Mouse (Mus musculus) testis, adult 2 months (tissue): ENCODE measurements around the gene Coa4. TPM values are rescaled to one million over a fixed set of nuclear protein-coding genes. Genes with fewer than 3 reads are reported as not detected.

Experiments
- H3K27ac ChIP-seq: fragments of 200-500 bp; 2 replicates; pipeline ENCODE4 v1.5.1; 2012; ENCODE audit warnings: low read depth, low read length; ENCODE audit not compliant: control insufficient read depth, insufficient read depth
- H3K27me3 ChIP-seq: fragments of 200-500 bp; 2 replicates; pipeline ENCODE4 v1.6.1; 2012; ENCODE audit warnings: mild to moderate bottlenecking, low read length, moderate library complexity; ENCODE audit not compliant: control insufficient read depth, insufficient read depth
- H3K36me3 ChIP-seq: fragments of 200-500 bp; 2 replicates; pipeline ENCODE4 v1.6.1; 2012; ENCODE audit warnings: mild to moderate bottlenecking, low read length; ENCODE audit not compliant: control insufficient read depth, insufficient read depth
- H3K4me1 ChIP-seq: fragments of 200-500 bp; 2 replicates; pipeline ENCODE4 v1.6.1; 2012; ENCODE audit warnings: low read length; ENCODE audit not compliant: control insufficient read depth, insufficient read depth
- H3K4me3 ChIP-seq: fragments of 200-500 bp; 2 replicates; pipeline ENCODE4 v1.5.1; 2012; ENCODE audit warnings: low read depth, mild to moderate bottlenecking, low read length, moderate library complexity, mixed read lengths; ENCODE audit not compliant: control insufficient read depth
- CTCF ChIP-seq: fragments of 200-500 bp; IDR thresholded peaks from 2 replicates; pipeline ENCODE4 v1.5.1; 2012; ENCODE audit warnings: low read depth, mild to moderate bottlenecking, inconsistent platforms, low read length, moderate library complexity; ENCODE audit not compliant: control insufficient read depth, insufficient read depth, insufficient replicate concordance
- POLR2A ChIP-seq: fragments of 200-500 bp; IDR thresholded peaks from 2 replicates; pipeline ENCODE4 v1.6.1; 2012; ENCODE audit warnings: low read depth, mild to moderate bottlenecking, inconsistent platforms, low read length, moderate library complexity; ENCODE audit not compliant: control insufficient read depth
- polyA plus RNA-seq: library from polyadenylated mRNA; depleted of rRNA; stranded (reverse); fragments of >200 nt; gene quantifications from 2 replicates; pipeline ENCODE4 v1.2.3, GENCODE M21; 2012

Gene Coa4
- polyA plus RNA-seq, 1 experiment, result 29.5 TPM

DNA sequence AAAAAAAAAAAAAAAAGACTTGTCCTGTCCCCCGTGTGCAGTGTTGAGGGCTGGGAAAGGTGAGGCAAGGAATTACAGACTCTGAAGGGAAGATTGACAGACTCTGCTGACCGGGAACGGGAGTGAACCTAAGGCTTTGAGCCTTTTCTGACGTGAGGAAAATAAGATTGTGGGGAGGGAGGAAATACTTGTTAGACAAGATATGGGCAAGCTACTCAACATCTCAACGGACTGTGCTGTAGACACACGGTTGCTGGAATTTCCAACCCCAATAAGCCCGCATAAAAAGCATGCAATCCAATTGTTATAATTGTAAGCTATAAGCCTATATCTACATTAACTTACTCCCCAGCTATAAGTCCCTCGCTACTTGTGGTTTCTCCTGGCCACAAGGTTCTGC lies 12.2 kb upstream of the Coa4 start:
- TF ChIP-seq CTCF, result no peak
- TF ChIP-seq POLR2A, result no peak
- Histone ChIP-seq H3K4me1 (no peaks in the 10 kb centered on the region; the same call in 1 of the 2 replicates), H3K27me3 (no peaks in the 10 kb centered on the region), H3K27ac (no peak overlapping the region), H3K36me3 (no peaks in the 10 kb centered on the region), H3K4me3 (no peak overlapping the region)

DNA sequence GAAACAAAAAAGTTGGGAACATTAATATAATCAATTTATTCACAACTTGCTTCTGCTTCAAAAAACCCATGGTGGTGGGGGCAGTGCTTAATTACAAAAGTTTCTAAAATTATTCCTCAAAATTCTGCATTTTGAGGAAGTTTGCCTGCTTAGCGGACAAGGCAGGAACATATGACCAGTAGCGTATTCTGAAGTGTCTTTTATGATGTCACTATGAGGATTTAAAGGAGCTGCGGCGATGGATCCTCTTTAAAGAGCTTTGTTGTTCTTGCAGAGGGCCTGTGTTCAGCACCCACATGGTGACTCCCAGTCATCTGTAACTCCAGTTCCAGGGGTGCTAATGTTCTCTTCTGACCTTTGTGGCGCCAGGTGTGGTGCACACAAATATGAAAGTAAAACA lies 6.1 kb upstream of the Coa4 start:
- Histone ChIP-seq H3K27ac (no peak overlapping the region), H3K27me3 (no peaks in the 10 kb centered on the region), H3K36me3 (no peaks in the 10 kb centered on the region), H3K4me3 (no peak overlapping the region), H3K4me1 (no peaks in the 10 kb centered on the region)
- TF ChIP-seq CTCF, result no peak
- TF ChIP-seq POLR2A, result no peak

- TF ChIP-seq CTCF (no peak), POLR2A (no peak)
- Histone ChIP-seq H3K36me3 (no peaks in the 10 kb centered on the region), H3K27ac (no peak overlapping the region), H3K27me3 (no peaks in the 10 kb centered on the region), H3K4me3 (no peak overlapping the region), H3K4me1 (no peaks in the 10 kb centered on the region; the same call in 1 of the 2 replicates)
Measured at GRCm38 (mm10) chr7:100533503-100533902, 3.4 kb upstream of the Coa4 start.

GRCm38 (mm10) chr7:100534216-100534615 lies 2.7 kb upstream of the Coa4 start:
- no peak for TF ChIP-seq CTCF
- TF ChIP-seq POLR2A, result no peak
- no peaks in the 10 kb centered on the region for H3K27me3 ChIP-seq
- H3K4me1 ChIP-seq, result no peaks in the 10 kb centered on the region; the same call in 1 of the 2 replicates
- H3K36me3 ChIP-seq, result no peaks in the 10 kb centered on the region
- H3K4me3 ChIP-seq, result no peak overlapping the region
- no peak overlapping the region for H3K27ac ChIP-seq

DNA sequence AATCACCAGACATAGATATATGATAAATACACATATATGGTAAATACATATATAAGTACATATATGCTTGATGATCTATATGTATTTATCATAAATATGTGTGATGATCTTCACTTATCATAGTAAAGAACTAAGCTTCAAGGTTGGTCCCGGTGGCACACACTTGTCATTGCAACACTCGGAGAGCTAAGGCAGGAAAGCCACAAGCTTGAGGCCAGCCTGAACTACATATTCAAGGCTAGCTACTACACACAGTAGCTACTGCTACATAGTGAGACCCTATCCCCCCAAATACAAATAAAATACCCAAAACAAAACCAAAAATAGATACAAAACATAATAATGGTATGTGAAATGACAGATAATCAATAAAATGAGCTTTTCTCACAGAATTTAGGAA lies 1.0 kb upstream of the Coa4 start:
- no peak overlapping the region for H3K27ac ChIP-seq
- no peaks in the 10 kb centered on the region for H3K36me3 ChIP-seq
- TF ChIP-seq POLR2A (no peak), CTCF (no peak)
- H3K4me1 ChIP-seq, result no peaks in the 10 kb centered on the region; the same call in 1 of the 2 replicates
- no peaks in the 10 kb centered on the region for H3K27me3 ChIP-seq
- H3K4me3 ChIP-seq, result no peak overlapping the region

DNA sequence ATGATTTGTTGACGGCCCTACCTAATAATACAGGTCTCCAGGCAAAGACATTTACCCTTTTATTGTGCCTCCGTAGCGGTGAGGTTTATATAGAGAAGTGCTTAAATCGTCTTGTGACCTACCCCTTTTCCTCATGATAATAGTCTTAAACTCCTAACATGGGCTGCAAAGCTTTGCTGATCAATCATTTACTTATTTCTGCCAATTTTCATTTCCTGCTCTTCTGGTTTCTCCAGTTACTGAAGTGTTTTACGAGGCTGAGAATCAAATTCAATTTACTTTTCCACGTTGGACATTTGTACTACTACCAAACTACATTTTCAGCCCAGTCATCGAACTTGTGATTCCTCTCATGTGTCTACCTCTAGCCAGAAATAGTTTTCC lies 640 bp downstream of the Coa4 start:
- H3K4me3 ChIP-seq, result peak overlapping the region; percentile 98; the same call in 1 of the 2 replicates
- no peaks in the 10 kb centered on the region; the same call in 1 of the 2 replicates for H3K4me1 ChIP-seq
- no peaks in the 10 kb centered on the region for H3K27me3 ChIP-seq
- H3K36me3 ChIP-seq, result no peaks in the 10 kb centered on the region
- no peak overlapping the region for H3K27ac ChIP-seq
- TF ChIP-seq POLR2A (no peak), CTCF (no peak)

DNA sequence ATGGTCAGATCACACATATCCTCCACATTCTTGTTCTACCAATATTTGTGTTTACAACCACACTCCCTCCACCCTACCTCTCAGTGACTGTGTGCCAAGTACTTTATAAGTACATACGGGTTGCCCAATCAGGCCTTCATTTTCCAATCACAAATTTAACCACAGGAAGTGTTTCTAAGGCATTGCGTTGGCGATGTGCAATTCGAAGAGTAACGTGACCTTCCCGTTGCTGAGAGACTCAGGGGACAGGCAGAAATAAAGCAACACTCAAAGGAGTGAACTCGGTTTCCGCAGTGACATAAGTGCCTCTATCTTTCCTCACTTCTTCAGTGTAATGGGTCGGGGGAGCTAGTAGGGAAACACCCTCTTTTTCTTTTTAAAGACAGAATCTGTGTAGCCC lies 2.6 kb downstream of the Coa4 start:
- H3K36me3 ChIP-seq, result no peaks in the 10 kb centered on the region
- no peak for TF ChIP-seq POLR2A
- no peak for TF ChIP-seq CTCF
- H3K4me1 ChIP-seq, result no peaks in the 10 kb centered on the region; the same call in 1 of the 2 replicates

GRCm38 (mm10) chr7:100544437-100544836 lies 7.6 kb downstream of the Coa4 start:
- H3K4me3 ChIP-seq, result no peak overlapping the region
- H3K4me1 ChIP-seq, result no peaks in the 10 kb centered on the region
- H3K27ac ChIP-seq, result no peak overlapping the region
- no peaks in the 10 kb centered on the region for H3K36me3 ChIP-seq
- H3K27me3 ChIP-seq, result no peaks in the 10 kb centered on the region
- TF ChIP-seq CTCF, result no peak
- TF ChIP-seq POLR2A, result no peak

More for the DNA sequence above, 2.6 kb downstream of the Coa4 start:
- H3K27ac ChIP-seq, result no peak overlapping the region
- H3K4me3 ChIP-seq, result no peak overlapping the region
- H3K27me3 ChIP-seq, result no peaks in the 10 kb centered on the region
